Mouse (Mus musculus) lung, embryonic 16.5 days (tissue): ENCODE results near the gene Tlr13. TPM values are rescaled to one million over a fixed set of nuclear protein-coding genes. Genes with fewer than 3 reads are reported as not detected.
"Not testable (repeated sequence)": the region's sequence is repeated elsewhere in the genome, so short reads cannot be mapped to it uniquely, and the experiment has no call there.

Experiments used
- ATAC-seq: fragments of 200-750 bp; cut with Nextera tagmentation; 2 replicates; pipeline ENCODE4 v1.8.0; 2017; ENCODE audit warnings: low read depth, mild to moderate bottlenecking, moderate library complexity
- H3K27ac ChIP-seq: fragments of 300-500 bp; sonication (generic); 2 replicates; pipeline ENCODE4 v1.5.1; 2014; ENCODE audit warnings: mild to moderate bottlenecking, control low read depth, low read length
- H3K27me3 ChIP-seq: fragments of 300-500 bp; sonication (generic); 2 replicates; pipeline ENCODE4 v1.6.1; 2014; ENCODE audit warnings: low read depth, low read length, mixed read lengths; ENCODE audit not compliant: control insufficient read depth, insufficient read depth
- H3K36me3 ChIP-seq: fragments of 300-500 bp; sonication (generic); 2 replicates; pipeline ENCODE4 v1.6.1; 2014; ENCODE audit warnings: low read length; ENCODE audit not compliant: control insufficient read depth, insufficient read depth
- H3K4me1 ChIP-seq: fragments of 300-500 bp; sonication (generic); replicated peaks from 2 replicates; pipeline ENCODE4 v1.6.1; 2014; ENCODE audit warnings: low read length, mixed read lengths; ENCODE audit not compliant: control insufficient read depth, insufficient read depth
- H3K4me2 ChIP-seq: fragments of 300-500 bp; sonication (generic); 2 replicates; pipeline ENCODE4 v1.6.1; 2014; ENCODE audit warnings: low read depth, low read length, control low read depth
- H3K4me3 ChIP-seq: fragments of 300-500 bp; sonication (generic); 2 replicates; pipeline ENCODE4 v1.5.1; 2014; ENCODE audit warnings: mild to moderate bottlenecking, low read length, control low read depth
- H3K9ac ChIP-seq: fragments of 300-500 bp; sonication (generic); 2 replicates; pipeline ENCODE4 v1.6.1; 2014; ENCODE audit warnings: low read length, control low read depth
- H3K9me3 ChIP-seq: fragments of 300-500 bp; sonication (generic); 2 replicates; pipeline ENCODE4 v1.6.1; 2016; ENCODE audit warnings: low read length; ENCODE audit not compliant: control insufficient read depth
- WGBS: fragments of 180-500 bp; shearing (Covaris S2); extraction: QIAGEN DNeasy Blood & Tissue Kit; methylation state at CpG from one replicate; pipeline ENCODE4 v1.1.7; 2014; 5-methylcytosine and 5-hydroxymethylcytosine counted together
- polyA plus RNA-seq: library from polyadenylated mRNA; unstranded; fragments of >200 nt; fragmentation: Nextera tagmentation; extraction: Ambion mirVana; gene quantifications from 2 replicates; pipeline ENCODE4 v1.2.1, GENCODE M21; 2015

The Tlr13 gene
- polyA plus RNA-seq, 1 experiment from 2014 or later: 1.2 TPM

- not testable (repeated sequence) for H3K9me3 ChIP-seq, H3K27ac ChIP-seq, H3K4me2 ChIP-seq, H3K4me3 ChIP-seq, H3K27me3 ChIP-seq, ATAC-seq, H3K4me1 ChIP-seq, H3K9ac ChIP-seq, H3K36me3 ChIP-seq
- WGBS: 69% methylated on average over 6 of the region's 6 CpGs
These were observed 51.4 kb downstream of the Tlr13 start for GRCm38 (mm10) chrX:106194361-106194760.

GRCm38 (mm10) chrX:106197308-106197707 is 54.3 kb downstream of the Tlr13 start:
- WGBS: 61% methylated on average over 5 of the region's 5 CpGs
- Histone ChIP-seq H3K27me3 (no peaks in the 10 kb centered on the region), H3K4me1 (no peaks in the 10 kb centered on the region), H3K9me3 (no peaks in the 10 kb centered on the region), H3K4me2 (no peak overlapping the region), H3K36me3 (peaks cover 17% of the 10 kb centered on the region), H3K27ac (no peak overlapping the region), H3K9ac (no peak overlapping the region), H3K4me3 (no peak overlapping the region)
- ATAC-seq: no peak

- H3K4me3 ChIP-seq: no peak overlapping the region
- H3K4me1 ChIP-seq: no peaks in the 10 kb centered on the region
- H3K9me3 ChIP-seq: no peaks in the 10 kb centered on the region
- no peaks in the 10 kb centered on the region for H3K27me3 ChIP-seq
- peaks cover 19% of the 10 kb centered on the region for H3K36me3 ChIP-seq
- no peak overlapping the region for H3K27ac ChIP-seq
- no peak for ATAC-seq
- 79% methylated on average over 5 of the region's 5 CpGs for WGBS
- no peak overlapping the region for H3K9ac ChIP-seq
- H3K4me2 ChIP-seq: no peak overlapping the region
These were observed 55.9 kb downstream of the Tlr13 start for GRCm38 (mm10) chrX:106198904-106199303.

- 74% methylated on average over 2 of the region's 2 CpGs for WGBS
- no peaks in the 10 kb centered on the region for H3K4me1 ChIP-seq
- ATAC-seq: no peak
- H3K27ac ChIP-seq: no peak overlapping the region
- no peak overlapping the region for H3K9ac ChIP-seq
- no peak overlapping the region for H3K4me3 ChIP-seq
- H3K27me3 ChIP-seq: no peaks in the 10 kb centered on the region
- H3K36me3 ChIP-seq: peaks cover 2% of the 10 kb centered on the region; the same call in 1 of the 2 replicates
- no peaks in the 10 kb centered on the region for H3K9me3 ChIP-seq
- H3K4me2 ChIP-seq: no peak overlapping the region
These were observed 66.1 kb downstream of the Tlr13 start for GRCm38 (mm10) chrX:106209100-106209499.

Other genes starting within 250 kb of the Tlr13 start
- gene Atrx, start 213.8 kb upstream of the Tlr13 start, polyA plus RNA-seq: 184 and 190 TPM in 2 replicates
- gene Magt1, start 131.3 kb upstream of the Tlr13 start, polyA plus RNA-seq: 66.9 and 67.0 TPM in 2 replicates
- gene Cox7b, start 127.5 kb upstream of the Tlr13 start, polyA plus RNA-seq: 347 and 357 TPM in 2 replicates
- 26.7 and 27.9 TPM in 2 replicates for gene Atp7a, start 115.9 kb upstream of the Tlr13 start, polyA plus RNA-seq
- 257 and 269 TPM in 2 replicates for gene Pgk1, start 43.9 kb downstream of the Tlr13 start, polyA plus RNA-seq
- gene Taf9b, start 78.0 kb downstream of the Tlr13 start, polyA plus RNA-seq: 13.3 and 14.7 TPM in 2 replicates
- gene Fnd3c2, start 112.2 kb downstream of the Tlr13 start, polyA plus RNA-seq: not detected in 2 replicates